Mouse (Mus musculus) bone marrow, adult 2 months (tissue): ENCODE measurements at regions not wholly inside any gene's neighbourhood (a gene's known extent, or its start where the extent isn't known, plus 50 kb on each side); places are given as distances from the start of the nearest gene placed in this dataset.

Source experiments
- CTCF ChIP-seq: fragments of 200-500 bp; IDR thresholded peaks from 2 replicates; pipeline ENCODE4 v1.5.1; 2011; ENCODE audit warnings: low read length, control low read depth; ENCODE audit not compliant: control insufficient read depth, insufficient read depth
- POLR2A ChIP-seq: fragments of 200-500 bp; IDR thresholded peaks from 2 replicates; pipeline ENCODE4 v1.6.1; 2011; ENCODE audit warnings: low read depth, mild to moderate bottlenecking, control low read depth, low read length, borderline replicate concordance; ENCODE audit not compliant: control insufficient read depth

GRCm38 (mm10) chr5:64586316-64586715, 216.9 kb upstream of the Klf3 start:
- no peak for TF ChIP-seq POLR2A
- TF ChIP-seq CTCF = no peak
